Mouse (Mus musculus) embryonic facial prominence, embryonic 13.5 days (tissue): ENCODE measurements around the gene Kcnj9. TPM values are rescaled to one million over a fixed set of nuclear protein-coding genes. Genes with fewer than 3 reads are reported as not detected.
A peak's percentile ranks its signal among the peaks of the same experiment; 100 is the strongest.

Experiments
- ATAC-seq: fragments of 200-750 bp; cut with Nextera tagmentation; 2 replicates; pipeline ENCODE4 v1.8.0; 2017; ENCODE audit warnings: low read depth; ENCODE audit not compliant: insufficient number of reproducible peaks, insufficient read depth, low FRiP score, low TSS enrichment
- H3K27ac ChIP-seq: fragments of 300-500 bp; sonication (generic); 2 replicates; pipeline ENCODE4 v1.5.1; 2015; ENCODE audit warnings: moderate library complexity, mild to moderate bottlenecking, inconsistent platforms
- H3K27me3 ChIP-seq: fragments of 300-500 bp; sonication (generic); 2 replicates; pipeline ENCODE4 v1.6.1; 2015; ENCODE audit warnings: mild to moderate bottlenecking, inconsistent platforms
- H3K36me3 ChIP-seq: fragments of 300-500 bp; sonication (generic); 2 replicates; pipeline ENCODE4 v1.6.1; 2015; ENCODE audit warnings: mild to moderate bottlenecking, inconsistent platforms
- H3K4me1 ChIP-seq: fragments of 300-500 bp; sonication (generic); 2 replicates; pipeline ENCODE4 v1.6.1; 2015; ENCODE audit warnings: inconsistent platforms
- H3K4me2 ChIP-seq: fragments of 300-500 bp; sonication (generic); 2 replicates; pipeline ENCODE4 v1.6.1; 2015; ENCODE audit warnings: moderate library complexity, mild to moderate bottlenecking, inconsistent platforms
- H3K4me3 ChIP-seq: fragments of 300-500 bp; sonication (generic); 2 replicates; pipeline ENCODE4 v1.5.1; 2015; ENCODE audit warnings: mild to moderate bottlenecking, inconsistent platforms
- H3K9ac ChIP-seq: fragments of 300-500 bp; sonication (generic); 2 replicates; pipeline ENCODE4 v1.6.1; 2015; ENCODE audit warnings: mild to moderate bottlenecking, inconsistent platforms
- H3K9me3 ChIP-seq: fragments of 300-500 bp; sonication (generic); 2 replicates; pipeline ENCODE4 v1.6.1; 2016; ENCODE audit warnings: inconsistent platforms
- WGBS: fragments of 180-500 bp; shearing (Covaris S2); methylation state at CpG from one replicate; pipeline ENCODE4 v1.1.7; 2015; ENCODE audit warnings: mixed read lengths; 5-methylcytosine and 5-hydroxymethylcytosine counted together
- polyA plus RNA-seq: library from polyadenylated mRNA; unstranded; fragments of >200 nt; fragmentation: Nextera tagmentation; extraction: Ambion mirVana; gene quantifications from 2 replicates; pipeline ENCODE4 v1.2.1, GENCODE M21; 2015

Kcnj9 gene
- polyA plus RNA-seq, 1 experiment from 2014 or later = not detected

GRCm38 (mm10) chr1:172349504-172349903 lies 20.4 kb upstream of the Kcnj9 start:
- Histone ChIP-seq H3K27ac (no peak overlapping the region), H3K4me2 (no peak overlapping the region)
- WGBS = 49% methylated on average over 5 of the region's 5 CpGs

GRCm38 (mm10) chr1:172347382-172347781 lies 18.3 kb upstream of the Kcnj9 start:
- Histone ChIP-seq H3K27me3 (peaks cover 48% of the 10 kb centered on the region), H3K4me3 (no peak overlapping the region), H3K4me2 (no peak overlapping the region), H3K36me3 (no peaks in the 10 kb centered on the region), H3K27ac (no peak overlapping the region), H3K9me3 (no peaks in the 10 kb centered on the region), H3K4me1 (peaks cover 11% of the 10 kb centered on the region), H3K9ac (no peak overlapping the region)
- ATAC-seq = no peak
- 87% methylated on average over 12 of the region's 12 CpGs for WGBS

More at GRCm38 (mm10) chr1:172349504-172349903, 20.4 kb upstream of the Kcnj9 start:
- Histone ChIP-seq H3K36me3 (no peaks in the 10 kb centered on the region), H3K9ac (no peak overlapping the region), H3K9me3 (no peaks in the 10 kb centered on the region), H3K4me1 (peaks cover 11% of the 10 kb centered on the region), H3K4me3 (no peak overlapping the region), H3K27me3 (peaks cover 46% of the 10 kb centered on the region)
- ATAC-seq = no peak

- Histone ChIP-seq H3K36me3 (no peaks in the 10 kb centered on the region), H3K4me2 (no peak overlapping the region), H3K4me1 (peaks cover 11% of the 10 kb centered on the region), H3K9me3 (no peaks in the 10 kb centered on the region), H3K9ac (no peak overlapping the region), H3K27me3 (peaks cover 51% of the 10 kb centered on the region), H3K27ac (no peak overlapping the region), H3K4me3 (no peak overlapping the region)
- ATAC-seq = no peak
- 88% methylated on average over 10 of the region's 10 CpGs for WGBS
Measured at GRCm38 (mm10) chr1:172346707-172347106, 17.6 kb upstream of the Kcnj9 start.

GRCm38 (mm10) chr1:172344820-172345219 lies 15.7 kb upstream of the Kcnj9 start:
- no peak overlapping the region for H3K9ac ChIP-seq
- ATAC-seq = no peak
- peaks cover 11% of the 10 kb centered on the region for H3K4me1 ChIP-seq
- H3K36me3 ChIP-seq = no peaks in the 10 kb centered on the region
- H3K27ac ChIP-seq = no peak overlapping the region
- H3K9me3 ChIP-seq = no peaks in the 10 kb centered on the region
- no peak overlapping the region for H3K4me2 ChIP-seq
- WGBS = 75% methylated on average over 7 of the region's 7 CpGs
- H3K4me3 ChIP-seq = no peak overlapping the region
- peaks cover 50% of the 10 kb centered on the region for H3K27me3 ChIP-seq

- Histone ChIP-seq H3K27ac (no peak overlapping the region), H3K36me3 (no peaks in the 10 kb centered on the region), H3K4me2 (no peak overlapping the region), H3K4me3 (no peak overlapping the region), H3K4me1 (peaks cover 10% of the 10 kb centered on the region), H3K27me3 (peaks cover 50% of the 10 kb centered on the region), H3K9me3 (no peaks in the 10 kb centered on the region), H3K9ac (no peak overlapping the region)
- 60% methylated on average over 3 of the region's 3 CpGs for WGBS
- ATAC-seq = no peak
Measured at GRCm38 (mm10) chr1:172343914-172344313, 14.8 kb upstream of the Kcnj9 start.

GRCm38 (mm10) chr1:172342729-172343128 lies 13.6 kb upstream of the Kcnj9 start:
- H3K36me3 ChIP-seq = no peaks in the 10 kb centered on the region
- ATAC-seq = no peak
- H3K4me3 ChIP-seq = no peak overlapping the region
- no peaks in the 10 kb centered on the region for H3K9me3 ChIP-seq
- no peak overlapping the region for H3K9ac ChIP-seq
- no peak overlapping the region for H3K4me2 ChIP-seq
- no peak overlapping the region for H3K27ac ChIP-seq
- peaks cover 52% of the 10 kb centered on the region for H3K27me3 ChIP-seq
- WGBS = 86% methylated on average over 3 of the region's 3 CpGs
- H3K4me1 ChIP-seq = peaks cover 10% of the 10 kb centered on the region

- Histone ChIP-seq H3K9ac (no peak overlapping the region), H3K36me3 (no peaks in the 10 kb centered on the region), H3K9me3 (no peaks in the 10 kb centered on the region), H3K27ac (no peak overlapping the region), H3K4me3 (peak overlapping the region; percentile 40), H3K4me2 (peak overlapping the region; percentile 66), H3K4me1 (peaks cover 10% of the 10 kb centered on the region), H3K27me3 (peaks cover 56% of the 10 kb centered on the region)
- ATAC-seq = 0 out of 2 replicates have a peak, but pooled peaks have one; percentile 16
- 24% methylated on average over 10 of the region's 10 CpGs for WGBS
Measured at GRCm38 (mm10) chr1:172341386-172341785, 12.3 kb upstream of the Kcnj9 start.

GRCm38 (mm10) chr1:172340729-172341321 lies 11.7 kb upstream of the Kcnj9 start, which contains the start of gene Kcnj10:
Gene Kcnj10, plus strand, starts transcription at chr1:172341210.
- Histone ChIP-seq H3K27ac (no peak within 1 kb of the TSS), H3K27me3 (peaks cover 59% of the 10 kb centered on the region)
- peak; percentile 81; the same call in 1 of the 2 replicates for ATAC-seq

GRCm38 (mm10) chr1:172337411-172338185 lies 8.5 kb upstream of the Kcnj9 start:
- Histone ChIP-seq H3K4me2 (no peak overlapping the region), H3K9ac (no peak overlapping the region), H3K4me3 (no peak overlapping the region), H3K4me1 (peaks cover 10% of the 10 kb centered on the region), H3K27ac (no peak overlapping the region), H3K27me3 (peaks cover 64% of the 10 kb centered on the region), H3K36me3 (no peaks in the 10 kb centered on the region), H3K9me3 (no peaks in the 10 kb centered on the region)
- WGBS = 35% methylated on average over 2 of the region's 2 CpGs
- no peak for ATAC-seq

More at GRCm38 (mm10) chr1:172340729-172341321, 11.7 kb upstream of the Kcnj9 start, which contains the start of gene Kcnj10:
- Histone ChIP-seq H3K9me3 (no peaks in the 10 kb centered on the region), H3K4me2 (peak within 1 kb of the TSS; percentile 66), H3K4me1 (peaks cover 10% of the 10 kb centered on the region), H3K36me3 (no peaks in the 10 kb centered on the region), H3K9ac (no peak within 1 kb of the TSS), H3K4me3 (peak within 1 kb of the TSS; percentile 40)
- WGBS = 2% methylated on average over 38 of the region's 38 CpGs

- H3K9me3 ChIP-seq = no peaks in the 10 kb centered on the region
- H3K4me2 ChIP-seq = no peak overlapping the region
- no peak for ATAC-seq
- peaks cover 57% of the 10 kb centered on the region for H3K27me3 ChIP-seq
- H3K36me3 ChIP-seq = no peaks in the 10 kb centered on the region
- no peak overlapping the region for H3K9ac ChIP-seq
- 78% methylated on average over 15 of the region's 15 CpGs for WGBS
- peaks cover 5% of the 10 kb centered on the region for H3K4me1 ChIP-seq
- no peak overlapping the region for H3K4me3 ChIP-seq
- H3K27ac ChIP-seq = no peak overlapping the region
Measured at GRCm38 (mm10) chr1:172335804-172336203, 6.7 kb upstream of the Kcnj9 start.

- H3K4me2 ChIP-seq = no peak overlapping the region
- WGBS = 15% methylated on average over 3 of the region's 3 CpGs
Measured at GRCm38 (mm10) chr1:172333512-172333911, 4.4 kb upstream of the Kcnj9 start.

GRCm38 (mm10) chr1:172332925-172333324 lies 3.8 kb upstream of the Kcnj9 start:
- Histone ChIP-seq H3K9ac (no peak overlapping the region), H3K9me3 (no peaks in the 10 kb centered on the region), H3K27me3 (peaks cover 63% of the 10 kb centered on the region), H3K4me1 (no peaks in the 10 kb centered on the region), H3K27ac (no peak overlapping the region), H3K4me2 (no peak overlapping the region), H3K4me3 (no peak overlapping the region), H3K36me3 (no peaks in the 10 kb centered on the region)
- no peak for ATAC-seq
- WGBS = 81% methylated on average over 2 of the region's 2 CpGs

More at GRCm38 (mm10) chr1:172333512-172333911, 4.4 kb upstream of the Kcnj9 start:
- H3K9ac ChIP-seq = no peak overlapping the region
- H3K9me3 ChIP-seq = no peaks in the 10 kb centered on the region
- peaks cover 61% of the 10 kb centered on the region for H3K27me3 ChIP-seq
- no peak overlapping the region for H3K27ac ChIP-seq
- no peaks in the 10 kb centered on the region for H3K4me1 ChIP-seq
- H3K4me3 ChIP-seq = no peak overlapping the region
- no peak for ATAC-seq
- no peaks in the 10 kb centered on the region for H3K36me3 ChIP-seq
